Mouse (Mus musculus) olfactory bulb, adult 2 months (tissue): Measurements from ENCODE around the gene Rab4b. TPM values are rescaled to one million over a fixed set of nuclear protein-coding genes. Genes with fewer than 3 reads are reported as not detected.

Source experiments
- H3K27ac ChIP-seq: fragments of 200-500 bp; 2 replicates; pipeline ENCODE4 v1.5.1; 2012; ENCODE audit warnings: low read depth, low read length; ENCODE audit not compliant: insufficient read depth
- H3K4me1 ChIP-seq: fragments of 200-500 bp; 2 replicates; pipeline ENCODE4 v1.6.1; 2012; ENCODE audit warnings: low read length; ENCODE audit not compliant: control insufficient read depth, insufficient read depth
- H3K4me3 ChIP-seq: fragments of 200-500 bp; 2 replicates; pipeline ENCODE4 v1.5.1; 2012; ENCODE audit warnings: mild to moderate bottlenecking, low read depth, low read length, moderate library complexity; ENCODE audit not compliant: insufficient read depth
- CTCF ChIP-seq: fragments of 200-500 bp; IDR thresholded peaks from 2 replicates; pipeline ENCODE4 v1.5.1; 2012; ENCODE audit warnings: low read depth, mild to moderate bottlenecking, low read length, moderate library complexity; ENCODE audit not compliant: insufficient read depth
- POLR2A ChIP-seq: fragments of 200-500 bp; IDR thresholded peaks from 2 replicates; pipeline ENCODE4 v1.6.1; 2012; ENCODE audit warnings: mild to moderate bottlenecking, low read depth, low read length, moderate library complexity; ENCODE audit not compliant: insufficient read depth
- WGBS: fragments of 180-500 bp; shearing (Covaris S2); methylation state at CpG from one replicate; pipeline ENCODE4 v1.1.7; 2018; 5-methylcytosine and 5-hydroxymethylcytosine counted together
- polyA plus RNA-seq: library from polyadenylated mRNA; stranded (reverse); fragments of >200 nt; gene quantifications from 2 replicates; pipeline ENCODE4 v1.2.4, GENCODE M21; 2012; ENCODE audit warnings: low replicate concordance; ENCODE audit not compliant: missing spikeins, insufficient read depth, insufficient read length

Rab4b gene
- polyA plus RNA-seq, 1 experiment, result not detected

- TF ChIP-seq CTCF (no peak), POLR2A (no peak)
- WGBS, result 59% methylated on average over 13 of the region's 13 CpGs
- Histone ChIP-seq H3K4me1 (peaks cover 12% of the 10 kb centered on the region), H3K4me3 (no peak overlapping the region), H3K27ac (no peak overlapping the region)
These were observed 22.7 kb downstream of the Rab4b start for GRCm38 (mm10) chr7:27156005-27156404.

- H3K4me1 ChIP-seq, result 0 out of 2 replicates have a peak, but pooled peaks cover 4% of the 10 kb centered on the region
- WGBS, result 59% methylated on average over 10 of the region's 10 CpGs
- TF ChIP-seq CTCF (no peak), POLR2A (no peak)
- no peak within 1 kb of the TSS for H3K27ac ChIP-seq
- no peak within 1 kb of the TSS for H3K4me3 ChIP-seq
These were observed 25.4 kb downstream of the Rab4b start, which contains the start of gene Cyp2t4 for GRCm38 (mm10) chr7:27153205-27153764. TSS of gene Cyp2t4 (plus strand) at chr7:27153714.

GRCm38 (mm10) chr7:27136410-27136996, 42.2 kb downstream of the Rab4b start:
- Histone ChIP-seq H3K27ac (no peak overlapping the region), H3K4me1 (no peaks in the 10 kb centered on the region), H3K4me3 (no peak overlapping the region)
- WGBS, result 60% methylated on average over 8 of the region's 8 CpGs
- no peak for TF ChIP-seq POLR2A
- TF ChIP-seq CTCF, result no peak

- no peak for TF ChIP-seq POLR2A
- no peak for TF ChIP-seq CTCF
- no peak overlapping the region for H3K27ac ChIP-seq
- H3K4me1 ChIP-seq, result no peaks in the 10 kb centered on the region
- 83% methylated on average over 4 of the region's 4 CpGs for WGBS
- no peak overlapping the region for H3K4me3 ChIP-seq
These were observed 44.9 kb downstream of the Rab4b start for GRCm38 (mm10) chr7:27133757-27134156.

GRCm38 (mm10) chr7:27133156-27133555, 45.5 kb downstream of the Rab4b start:
- Histone ChIP-seq H3K27ac (no peak overlapping the region), H3K4me3 (no peak overlapping the region), H3K4me1 (no peaks in the 10 kb centered on the region)
- WGBS, result 63% methylated on average over 12 of the region's 12 CpGs
- TF ChIP-seq POLR2A (no peak), CTCF (no peak)

GRCm38 (mm10) chr7:27132588-27132987, 46.1 kb downstream of the Rab4b start:
- WGBS, result 9% methylated on average over 10 of the region's 10 CpGs
- Histone ChIP-seq H3K4me3 (no peak overlapping the region), H3K4me1 (no peaks in the 10 kb centered on the region), H3K27ac (no peak overlapping the region)
- TF ChIP-seq POLR2A, result no peak
- no peak for TF ChIP-seq CTCF

GRCm38 (mm10) chr7:27131387-27131786, 47.3 kb downstream of the Rab4b start:
- no peak for TF ChIP-seq POLR2A
- TF ChIP-seq CTCF, result no peak
- Histone ChIP-seq H3K4me3 (no peak overlapping the region), H3K4me1 (no peaks in the 10 kb centered on the region), H3K27ac (no peak overlapping the region)
- WGBS, result 60% methylated on average over 2 of the region's 2 CpGs

- no peak overlapping the region for H3K4me3 ChIP-seq
- WGBS, result 89% methylated on average over 22 of the region's 22 CpGs
- TF ChIP-seq POLR2A (no peak), CTCF (no peak)
- H3K27ac ChIP-seq, result no peak overlapping the region
- H3K4me1 ChIP-seq, result no peaks in the 10 kb centered on the region
These were observed 48.0 kb downstream of the Rab4b start for GRCm38 (mm10) chr7:27130521-27131370.

- no peak for TF ChIP-seq POLR2A
- no peak for TF ChIP-seq CTCF
- no peak overlapping the region for H3K27ac ChIP-seq
- 86% methylated on average over 12 of the region's 12 CpGs for WGBS
- no peaks in the 10 kb centered on the region for H3K4me1 ChIP-seq
- H3K4me3 ChIP-seq, result no peak overlapping the region
These were observed 48.9 kb downstream of the Rab4b start for GRCm38 (mm10) chr7:27129811-27130210.
